Mouse (Mus musculus): ENCODE measurements around the gene Krt80. TPM values are rescaled to one million over a fixed set of nuclear protein-coding genes. Genes with fewer than 3 reads are reported as not detected.

Gene Krt80
- total and polyA plus RNA-seq, 3 experiments, result 0.20 TPM; not detected in 2

DNA sequence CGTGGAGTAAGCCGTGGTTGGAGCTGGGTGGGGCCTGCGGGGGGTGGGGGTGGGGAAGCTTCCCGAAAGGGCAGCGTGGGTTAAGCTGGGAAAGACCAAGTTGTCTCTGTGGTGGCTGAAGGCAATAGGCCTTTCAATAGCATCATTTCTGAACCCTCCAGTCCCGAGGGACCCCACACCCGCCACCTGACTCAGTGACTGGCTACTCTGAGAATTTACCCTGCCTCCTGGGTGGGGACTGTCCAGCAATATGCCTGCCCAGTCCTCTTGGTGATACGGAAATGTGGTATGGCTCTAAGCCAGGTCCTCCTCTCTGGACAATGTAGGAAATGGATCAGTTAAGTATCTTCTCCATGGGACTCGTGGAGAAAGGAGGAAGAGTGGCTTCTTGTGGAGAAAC, 11.8 kb upstream of the Krt80 start:
- Histone ChIP-seq H3K27ac (ENCODE audit: insufficient read depth, low read depth) (no peak overlapping the region), H3K36me3 (replicated peaks in 1 of 2; ENCODE audit: control insufficient read depth in 1 of 2, insufficient read depth in 1 of 2, low read length in 1 of 2) (no peaks in the 10 kb centered on the region), H3K9me3 (replicated peaks; ENCODE audit: low read length) (no peaks in the 10 kb centered on the region), H3K4me3 (replicated peaks in 1 of 3; ENCODE audit: low read depth in 2 of 3, low read length in 2 of 3, poor library complexity in 1 of 3) (no peak overlapping the region), H3K79me2 (replicated peaks; ENCODE audit: control insufficient read depth, extremely low read depth, insufficient read depth, poor library complexity, severe bottlenecking) (no peaks in the 10 kb centered on the region), H3K4me2 (ENCODE audit: insufficient read depth, low read depth, poor library complexity, severe bottlenecking) (no peak overlapping the region; the same call in 1 of the 2 replicates), H3K9ac (ENCODE audit: insufficient read depth, low read depth) (no peak overlapping the region), H3K4me1 (ENCODE audit: control insufficient read depth in 1 of 2, insufficient read depth in 2 of 2) (peaks cover 2 to 32% of the 10 kb centered on the region in 2 experiments), H3K27me3 (replicated peaks) (peaks cover 89% of the 10 kb centered on the region)
- DNase-seq (ENCODE audit: extremely low read depth), result peak; percentile 18
- in situ Hi-C loops (cut with MboI; ENCODE audit: low pct_ligation_motif_present, low pct_unique_long_range_greater_than_20kb, low sequenced_read_pairs), result no loop called here
- TF ChIP-seq MAX (IDR thresholded peaks at IDR 0.05; ENCODE audit: low read length), result no peak
- no peak for TF ChIP-seq RAD21 (IDR thresholded peaks at IDR 0.05; ENCODE audit: low read depth, low read length)
- no peak for TF ChIP-seq MYC (IDR thresholded peaks at IDR 0.05; ENCODE audit: low read depth, low read length)
- no peak for TF ChIP-seq USF2 (conservative IDR thresholded peaks at IDR 0.05; ENCODE audit: low read depth, low read length)
- TF ChIP-seq ETS1 (conservative IDR thresholded peaks at IDR 0.05; ENCODE audit: low read depth, low read length), result peak; percentile 29; the same call in 1 of the 2 replicates
- no peak for TF ChIP-seq ZNF384 (IDR thresholded peaks at IDR 0.05; ENCODE audit: low read depth, low read length)
- TF ChIP-seq MXI1 (IDR thresholded peaks at IDR 0.05; ENCODE audit: low read depth, low read length), result no peak
- TF ChIP-seq CTCF (conservative IDR thresholded peaks at IDR 0.05 in 1 of 2, IDR thresholded peaks at IDR 0.05 in 1 of 2; ENCODE audit: low read depth in 2 of 2, low read length in 2 of 2), result no peak
- no peak for TF ChIP-seq JUN (IDR thresholded peaks at IDR 0.05; ENCODE audit: insufficient read depth, low read depth, low read length)
- no peak for TF ChIP-seq TBP (conservative IDR thresholded peaks at IDR 0.05; ENCODE audit: low read depth, low read length)
- TF ChIP-seq BHLHE40 (IDR thresholded peaks at IDR 0.05; ENCODE audit: low read depth, low read length), result peak; percentile 41; the same call in 1 of the 2 replicates
- TF ChIP-seq EP300 (IDR thresholded peaks at IDR 0.05; ENCODE audit: low read length), result 0 out of 2 replicates have a peak, but pooled peaks have one; percentile 14
- peak; percentile 64; the same call in 1 of the 2 replicates for TF ChIP-seq IRF4 (IDR thresholded peaks at IDR 0.05; ENCODE audit: low read depth, low read length)
- TF ChIP-seq JUND (conservative IDR thresholded peaks at IDR 0.05; ENCODE audit: low read depth, low read length), result no peak
- no peak for TF ChIP-seq SMC3 (IDR thresholded peaks at IDR 0.05; ENCODE audit: low read depth, low read length)
- TF ChIP-seq NELFE (IDR thresholded peaks at IDR 0.05; ENCODE audit: low read depth, low read length), result no peak
- no peak for TF ChIP-seq UBTF (IDR thresholded peaks at IDR 0.05; ENCODE audit: low read depth, low read length)
- TF ChIP-seq POLR2AphosphoS2 (IDR thresholded peaks at IDR 0.05; ENCODE audit: low read depth, low read length), result no peak
- no peak for TF ChIP-seq POLR2A (IDR thresholded peaks at IDR 0.05; ENCODE audit: low read depth, low read length)
- TF ChIP-seq E2F4 (IDR thresholded peaks at IDR 0.05; ENCODE audit: insufficient replicate concordance, low read depth, low read length), result no peak
- dilution Hi-C loops (cut with MboI; ENCODE audit: extremely low pct_ligation_motif_present, extremely low pct_unique_long_range_greater_than_20kb, low sequenced_read_pairs), result no loop called here

DNA sequence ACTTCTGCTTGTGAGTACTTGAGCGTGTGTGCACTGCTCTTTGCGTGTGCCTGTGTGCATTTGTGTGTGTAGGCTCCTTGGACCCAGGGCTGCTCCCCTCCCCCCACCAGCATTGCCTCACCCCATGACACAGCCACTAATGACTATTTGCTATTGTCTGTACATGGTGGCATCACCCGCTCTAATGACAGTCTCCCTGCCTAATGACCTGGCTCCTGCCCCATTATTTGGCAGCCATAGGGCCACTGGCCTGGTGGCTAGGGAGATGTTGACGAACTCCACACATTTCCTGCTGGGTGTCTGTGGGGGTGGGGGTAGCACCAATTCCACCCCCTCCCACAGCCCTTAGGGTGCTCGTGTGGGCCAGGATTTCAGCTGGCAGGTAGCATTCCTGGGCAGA, 8.7 kb upstream of the Krt80 start:
- no peak for DNase-seq (ENCODE audit: extremely low read depth)
- Histone ChIP-seq H3K9me3 (replicated peaks; ENCODE audit: low read length) (no peaks in the 10 kb centered on the region), H3K36me3 (replicated peaks in 1 of 2; ENCODE audit: control insufficient read depth in 1 of 2, insufficient read depth in 1 of 2, low read length in 1 of 2) (no peaks in the 10 kb centered on the region), H3K79me2 (replicated peaks; ENCODE audit: control insufficient read depth, extremely low read depth, insufficient read depth, poor library complexity, severe bottlenecking) (no peaks in the 10 kb centered on the region), H3K4me2 (ENCODE audit: insufficient read depth, low read depth, poor library complexity, severe bottlenecking) (no peak overlapping the region), H3K4me1 (ENCODE audit: control insufficient read depth in 1 of 2, insufficient read depth in 2 of 2) (peaks cover 0 to 16% of the 10 kb centered on the region in 2 experiments; a peak in 3 of 4 replicates), H3K27ac (ENCODE audit: insufficient read depth, low read depth) (no peak overlapping the region), H3K9ac (ENCODE audit: insufficient read depth, low read depth) (no peak overlapping the region), H3K27me3 (replicated peaks) (peaks cover 96% of the 10 kb centered on the region), H3K4me3 (replicated peaks in 1 of 3; ENCODE audit: low read depth in 2 of 3, low read length in 2 of 3, poor library complexity in 1 of 3) (no peak overlapping the region)
- dilution Hi-C loops (cut with MboI; ENCODE audit: extremely low pct_ligation_motif_present, extremely low pct_unique_long_range_greater_than_20kb, low sequenced_read_pairs) (no loop called here), in situ Hi-C loops (cut with MboI; ENCODE audit: low pct_ligation_motif_present, low pct_unique_long_range_greater_than_20kb, low sequenced_read_pairs) (no loop called here)
- TF ChIP-seq MYC (IDR thresholded peaks at IDR 0.05; ENCODE audit: low read depth, low read length) (no peak), NELFE (IDR thresholded peaks at IDR 0.05; ENCODE audit: low read depth, low read length) (no peak), MAFK (IDR thresholded peaks at IDR 0.05; ENCODE audit: insufficient replicate concordance, low read length) (no peak), ELF1 (IDR thresholded peaks at IDR 0.05; ENCODE audit: low read depth, low read length) (no peak), JUND (conservative IDR thresholded peaks at IDR 0.05; ENCODE audit: low read depth, low read length) (no peak), SIN3A (IDR thresholded peaks at IDR 0.05; ENCODE audit: low read length) (no peak)
